Mouse (Mus musculus): ENCODE results near the gene Trip10. TPM values are rescaled to one million over a fixed set of nuclear protein-coding genes. Genes with fewer than 3 reads are reported as not detected.
A peak's percentile ranks its signal among the peaks of the same experiment; 100 is the strongest.

The Trip10 gene
- total and polyA plus RNA-seq, 3 experiments, result 69.0 to 128 (median 107) TPM

DNA sequence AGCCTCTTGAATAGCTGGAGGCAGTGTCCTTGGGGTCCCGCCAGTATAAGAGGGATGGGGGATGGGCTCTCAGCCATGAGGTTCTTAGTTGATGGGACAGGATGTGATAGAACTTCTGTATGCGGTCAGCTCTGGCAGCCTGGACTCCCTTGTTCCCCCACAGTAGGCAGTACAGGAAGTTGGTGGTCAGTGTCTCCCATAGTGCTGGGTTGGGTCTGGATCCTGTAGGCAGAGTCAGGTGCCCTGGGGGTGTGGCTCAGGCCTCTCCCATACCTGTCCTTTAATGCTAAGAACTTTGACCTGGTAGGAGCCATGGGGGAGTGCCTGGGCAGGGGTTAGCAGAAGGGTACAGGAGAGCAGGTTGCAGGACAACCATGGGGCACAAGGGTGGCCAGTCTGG is 14.9 kb downstream of the Trip10 start:
- H3K4me3 ChIP-seq, result no peak overlapping the region
- no peaks in the 10 kb centered on the region for H3K79me2 ChIP-seq (replicated peaks; ENCODE audit: control insufficient read depth, insufficient read depth, low read length)
- H3K9ac ChIP-seq (ENCODE audit: low read depth, low read length), result no peak overlapping the region
- H3K27me3 ChIP-seq (ENCODE audit: control insufficient read depth, insufficient read depth, low read length), result no peaks in the 10 kb centered on the region
- H3K4me1 ChIP-seq (ENCODE audit: control insufficient read depth, insufficient read depth, low read length), result peaks cover 4% of the 10 kb centered on the region
- intact Hi-C loops (cut with DNase I), result no loop called here
- H3K36me3 ChIP-seq (ENCODE audit: control insufficient read depth, insufficient read depth, low read length), result peaks cover 13% of the 10 kb centered on the region
- H3K27ac ChIP-seq, result no peak overlapping the region
- DNase-seq, result no peak
- TF ChIP-seq CTCF (IDR thresholded peaks at IDR 0.05) (no peak), EP300 (IDR thresholded peaks at IDR 0.05; ENCODE audit: insufficient read depth, low read depth, low read length) (no peak)
- 49% methylated on average over 2 of the region's 2 CpGs for WGBS

GRCm38 (mm10) chr17:57264972-57265945 is 16.0 kb downstream of the Trip10 start:
- H3K4me3 ChIP-seq, result no peak overlapping the region
- intact Hi-C loops (cut with DNase I), result no loop called here
- 50% methylated on average over 22 of the region's 22 CpGs for WGBS
- H3K36me3 ChIP-seq (ENCODE audit: control insufficient read depth, insufficient read depth, low read length), result peaks cover 6% of the 10 kb centered on the region
- H3K4me1 ChIP-seq (ENCODE audit: control insufficient read depth, insufficient read depth, low read length), result peaks cover 3% of the 10 kb centered on the region
- H3K27me3 ChIP-seq (ENCODE audit: control insufficient read depth, insufficient read depth, low read length), result no peaks in the 10 kb centered on the region
- H3K9ac ChIP-seq (ENCODE audit: low read depth, low read length), result no peak overlapping the region
- no peaks in the 10 kb centered on the region for H3K79me2 ChIP-seq (replicated peaks; ENCODE audit: control insufficient read depth, insufficient read depth, low read length)
- DNase-seq, result peak; percentile 79 to 83
- TF ChIP-seq CTCF (IDR thresholded peaks at IDR 0.05) (peak; percentile 7; the same call in 1 of the 2 replicates), POLR2A (IDR thresholded peaks at IDR 0.05; ENCODE audit: insufficient read depth, low read depth, low read length) (no peak)
- no peak overlapping the region for H3K27ac ChIP-seq

GRCm38 (mm10) chr17:57267556-57268126 is 18.4 kb downstream of the Trip10 start:
- no peaks in the 10 kb centered on the region for H3K36me3 ChIP-seq (ENCODE audit: control insufficient read depth, insufficient read depth, low read length)
- no peak overlapping the region for H3K4me3 ChIP-seq
- TF ChIP-seq EP300 (IDR thresholded peaks at IDR 0.05; ENCODE audit: insufficient read depth, low read depth, low read length), result no peak
- no peak for TF ChIP-seq CTCF (IDR thresholded peaks at IDR 0.05)
- TF ChIP-seq POLR2A (IDR thresholded peaks at IDR 0.05; ENCODE audit: insufficient read depth, low read depth, low read length), result no peak
- DNase-seq, result peak; percentile 63 to 64
- H3K9ac ChIP-seq (ENCODE audit: low read depth, low read length), result no peak overlapping the region
- intact Hi-C loops (cut with DNase I), result no loop called here
- H3K27me3 ChIP-seq (ENCODE audit: control insufficient read depth, insufficient read depth, low read length), result no peaks in the 10 kb centered on the region
- no peak overlapping the region for H3K27ac ChIP-seq
- H3K79me2 ChIP-seq (replicated peaks; ENCODE audit: control insufficient read depth, insufficient read depth, low read length), result no peaks in the 10 kb centered on the region
- H3K4me1 ChIP-seq (ENCODE audit: control insufficient read depth, insufficient read depth, low read length), result no peaks in the 10 kb centered on the region; the same call in 1 of the 2 replicates
- WGBS, result 70% methylated on average over 6 of the region's 6 CpGs

- TF ChIP-seq CTCF (IDR thresholded peaks at IDR 0.05) (no peak), EP300 (IDR thresholded peaks at IDR 0.05; ENCODE audit: insufficient read depth, low read depth, low read length) (no peak), POLR2A (IDR thresholded peaks at IDR 0.05; ENCODE audit: insufficient read depth, low read depth, low read length) (no peak)
- H3K79me2 ChIP-seq (replicated peaks; ENCODE audit: control insufficient read depth, insufficient read depth, low read length), result no peaks in the 10 kb centered on the region
- H3K27ac ChIP-seq, result no peak overlapping the region
- H3K36me3 ChIP-seq (ENCODE audit: control insufficient read depth, insufficient read depth, low read length), result no peaks in the 10 kb centered on the region
- intact Hi-C loops (cut with DNase I), result no loop called here
- WGBS, result 61% methylated on average over 9 of the region's 9 CpGs
- H3K4me1 ChIP-seq (ENCODE audit: control insufficient read depth, insufficient read depth, low read length), result peaks cover 2% of the 10 kb centered on the region
- no peak for DNase-seq
- H3K27me3 ChIP-seq (ENCODE audit: control insufficient read depth, insufficient read depth, low read length), result no peaks in the 10 kb centered on the region
- H3K9ac ChIP-seq (ENCODE audit: low read depth, low read length), result no peak overlapping the region
- H3K4me3 ChIP-seq, result no peak overlapping the region
Observed at GRCm38 (mm10) chr17:57271301-57271700, 22.0 kb downstream of the Trip10 start.

DNA sequence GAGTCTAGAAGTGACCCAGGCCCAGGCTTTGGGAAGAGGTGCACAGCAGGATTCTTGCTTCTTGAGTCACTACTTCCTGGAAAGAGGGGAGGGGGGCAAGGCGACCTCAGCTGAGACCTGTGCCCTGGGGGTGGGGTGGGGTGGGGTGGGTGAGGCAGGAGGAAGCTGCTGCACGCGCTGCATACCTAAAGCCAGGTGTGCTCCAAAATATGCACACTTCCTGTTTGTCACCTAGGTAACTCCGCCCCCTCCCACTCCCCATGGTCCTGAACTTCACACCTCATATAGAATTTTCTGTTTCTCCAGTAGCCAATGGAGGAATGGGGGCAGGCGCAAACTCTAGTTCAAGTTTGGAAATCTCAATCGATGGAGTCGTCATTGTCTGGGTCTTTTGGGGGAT is 24.6 kb downstream of the Trip10 start:
- no peak for TF ChIP-seq POLR2A (IDR thresholded peaks at IDR 0.05; ENCODE audit: insufficient read depth, low read depth, low read length)
- no peak for TF ChIP-seq CTCF (IDR thresholded peaks at IDR 0.05)
- TF ChIP-seq EP300 (IDR thresholded peaks at IDR 0.05; ENCODE audit: insufficient read depth, low read depth, low read length), result no peak
- H3K4me1 ChIP-seq (ENCODE audit: control insufficient read depth, insufficient read depth, low read length), result peaks cover 2% of the 10 kb centered on the region; the same call in 1 of the 2 replicates
- no peaks in the 10 kb centered on the region for H3K36me3 ChIP-seq (ENCODE audit: control insufficient read depth, insufficient read depth, low read length)
- H3K27me3 ChIP-seq (ENCODE audit: control insufficient read depth, insufficient read depth, low read length), result no peaks in the 10 kb centered on the region
- no peak overlapping the region for H3K9ac ChIP-seq (ENCODE audit: low read depth, low read length)
- intact Hi-C loops (cut with DNase I), result loop anchor here (1.0 kb wide), 1 partner anchor 22 kb away; no protein-coding TSS in a partner anchor
- no peak for DNase-seq
- H3K79me2 ChIP-seq (replicated peaks; ENCODE audit: control insufficient read depth, insufficient read depth, low read length), result no peaks in the 10 kb centered on the region
- H3K27ac ChIP-seq, result no peak overlapping the region; the same call in 1 of the 2 replicates
- H3K4me3 ChIP-seq, result no peak overlapping the region
- WGBS, result 39% methylated on average over 7 of the region's 7 CpGs

DNA sequence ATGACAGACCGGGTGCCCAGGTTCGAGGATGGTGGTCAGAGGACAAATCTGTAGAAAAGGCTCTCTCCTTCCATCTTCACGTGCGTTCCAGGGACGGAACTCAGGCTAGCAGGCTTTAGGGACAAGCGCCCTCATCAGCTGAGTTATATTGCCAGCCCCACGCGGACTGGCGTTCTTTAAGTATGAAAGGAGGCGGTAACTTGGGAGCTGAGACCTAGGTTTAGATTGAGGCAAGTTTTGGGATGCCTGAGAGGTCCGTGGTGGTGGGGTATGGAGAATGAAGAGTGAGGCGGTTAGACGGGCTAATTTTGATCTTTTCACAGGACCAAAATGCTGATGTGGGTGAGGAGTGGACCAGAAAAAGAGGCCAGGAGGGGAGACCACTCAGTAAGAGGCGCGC is 25.4 kb downstream of the Trip10 start:
- peak overlapping the region; percentile 93 for H3K27ac ChIP-seq
- TF ChIP-seq POLR2A (IDR thresholded peaks at IDR 0.05; ENCODE audit: insufficient read depth, low read depth, low read length), result no peak
- TF ChIP-seq EP300 (IDR thresholded peaks at IDR 0.05; ENCODE audit: insufficient read depth, low read depth, low read length), result no peak
- TF ChIP-seq CTCF (IDR thresholded peaks at IDR 0.05), result no peak
- no peaks in the 10 kb centered on the region for H3K27me3 ChIP-seq (ENCODE audit: control insufficient read depth, insufficient read depth, low read length)
- DNase-seq, result no peak
- no peaks in the 10 kb centered on the region for H3K36me3 ChIP-seq (ENCODE audit: control insufficient read depth, insufficient read depth, low read length)
- intact Hi-C loops (cut with DNase I), result loop anchor here (1.0 kb wide), 1 partner anchor 25 kb away; the partner anchor contains the start of gene Trip10
- 6% methylated on average over 15 of the region's 15 CpGs for WGBS
- no peaks in the 10 kb centered on the region for H3K79me2 ChIP-seq (replicated peaks; ENCODE audit: control insufficient read depth, insufficient read depth, low read length)
- peaks cover 2% of the 10 kb centered on the region; the same call in 1 of the 2 replicates for H3K4me1 ChIP-seq (ENCODE audit: control insufficient read depth, insufficient read depth, low read length)
- H3K4me3 ChIP-seq, result peak overlapping the region; percentile 92
- peak overlapping the region; percentile 84 for H3K9ac ChIP-seq (ENCODE audit: low read depth, low read length)

All from heart, adult 2 months (tissue).